Mouse (Mus musculus) C2C12 (cell line): Measurements from ENCODE around the gene Tiam2. TPM values are rescaled to one million over a fixed set of nuclear protein-coding genes. Genes with fewer than 3 reads are reported as not detected.

Experiments
- H3K27me3 ChIP-seq: one replicate; pipeline ENCODE4 v1.6.1; 2011; ENCODE audit not compliant: control insufficient read depth, insufficient read depth, insufficient read length
- H3K36me3 ChIP-seq: one replicate; pipeline ENCODE4 v1.6.1; 2011; ENCODE audit not compliant: control insufficient read depth, insufficient read depth
- H3K4me3 ChIP-seq: one replicate; pipeline ENCODE4 v1.5.1; 2011; ENCODE audit warnings: mild to moderate bottlenecking, control low read depth; ENCODE audit not compliant: poor library complexity, insufficient read depth, severe bottlenecking
- H3K79me2 ChIP-seq: one replicate; pipeline ENCODE4 v1.6.1; 2011; ENCODE audit not compliant: control insufficient read depth, insufficient read depth
- H3K79me3 ChIP-seq: one replicate; pipeline ENCODE4 v1.6.1; 2011; ENCODE audit warnings: low read depth, control low read depth
- H3ac ChIP-seq: one replicate; pipeline ENCODE3; 2011; ENCODE audit warnings: low read depth; ENCODE audit not compliant: control insufficient read depth, insufficient read length
- CEBPB ChIP-seq: IDR thresholded peaks from one replicate; pipeline ENCODE4 v1.6.1; 2011; ENCODE audit warnings: low read depth, mild to moderate bottlenecking, control low read depth, moderate library complexity
- CTCF ChIP-seq: IDR thresholded peaks from one replicate; pipeline ENCODE4 v1.5.1; 2011; ENCODE audit not compliant: control insufficient read depth, insufficient read depth, insufficient read length
- FOSL1 ChIP-seq: IDR thresholded peaks from one replicate; pipeline ENCODE4 v1.8.0; 2011; ENCODE audit warnings: mild to moderate bottlenecking, low read length; ENCODE audit not compliant: poor library complexity, insufficient read depth, severe bottlenecking
- MAX ChIP-seq: IDR thresholded peaks from one replicate; pipeline ENCODE4 v1.6.1; 2011; ENCODE audit warnings: mild to moderate bottlenecking, control low read depth
- MYOD1 ChIP-seq: IDR thresholded peaks from one replicate; pipeline ENCODE4 v1.6.1; 2011; ENCODE audit warnings: low read depth; ENCODE audit not compliant: control insufficient read depth, insufficient read length
- MYOG ChIP-seq: IDR thresholded peaks from one replicate; pipeline ENCODE4 v1.6.1; 2011; ENCODE audit not compliant: control insufficient read depth, insufficient read length; ENCODE audit errors: extremely low read depth
- USF1 ChIP-seq: IDR thresholded peaks from one replicate; pipeline ENCODE4 v1.6.1; 2011; ENCODE audit warnings: low read depth, mild to moderate bottlenecking, control low read depth, moderate library complexity
- polyA plus RNA-seq: library from polyadenylated mRNA; unstranded; fragments of >200 nt; fragmentation: generic; extraction: Trizol; gene quantifications from one replicate; pipeline ENCODE4 v1.2.1, GENCODE M21; 2012; ENCODE audit warnings: missing spikeins

The Tiam2 gene
- polyA plus RNA-seq, 1 experiment, result 28.3 TPM

- Histone ChIP-seq H3K79me3 (peaks cover 75% of the 10 kb centered on the region), H3K79me2 (peaks cover 99% of the 10 kb centered on the region), H3K27me3 (no peaks in the 10 kb centered on the region), H3K4me3 (no peak overlapping the region), H3ac (no peak overlapping the region), H3K36me3 (no peaks in the 10 kb centered on the region)
- TF ChIP-seq USF1, result no peak
- TF ChIP-seq CTCF, result no peak
- TF ChIP-seq MYOG, result no peak
- TF ChIP-seq MAX, result no peak
- no peak for TF ChIP-seq MYOD1
- TF ChIP-seq CEBPB, result no peak
- no peak for TF ChIP-seq FOSL1
These were observed 79.1 kb downstream of the Tiam2 start for GRCm38 (mm10) chr17:3405350-3406073.

- Histone ChIP-seq H3K79me3 (peaks cover 67% of the 10 kb centered on the region), H3K4me3 (no peak overlapping the region), H3ac (no peak overlapping the region), H3K36me3 (no peaks in the 10 kb centered on the region), H3K27me3 (no peaks in the 10 kb centered on the region), H3K79me2 (peaks cover 99% of the 10 kb centered on the region)
- TF ChIP-seq USF1 (no peak), FOSL1 (no peak), CTCF (no peak), MAX (no peak), MYOD1 (no peak), MYOG (no peak), CEBPB (no peak)
These were observed 80.7 kb downstream of the Tiam2 start for GRCm38 (mm10) chr17:3407051-3407450.

GRCm38 (mm10) chr17:3410307-3410706, 83.9 kb downstream of the Tiam2 start:
- TF ChIP-seq USF1 (no peak), MAX (no peak), CTCF (no peak), FOSL1 (no peak), CEBPB (no peak)
- no peak overlapping the region for H3ac ChIP-seq
- H3K79me2 ChIP-seq, result peaks cover 84% of the 10 kb centered on the region
- H3K4me3 ChIP-seq, result no peak overlapping the region
- peaks cover 26% of the 10 kb centered on the region for H3K36me3 ChIP-seq
- H3K27me3 ChIP-seq, result no peaks in the 10 kb centered on the region
- H3K79me3 ChIP-seq, result peaks cover 59% of the 10 kb centered on the region

- Histone ChIP-seq H3K27me3 (no peaks in the 10 kb centered on the region), H3K4me3 (no peak overlapping the region), H3ac (no peak overlapping the region), H3K36me3 (peaks cover 39% of the 10 kb centered on the region), H3K79me3 (peaks cover 39% of the 10 kb centered on the region), H3K79me2 (peaks cover 80% of the 10 kb centered on the region)
- TF ChIP-seq MAX, result no peak
- TF ChIP-seq FOSL1, result no peak
- TF ChIP-seq CEBPB, result no peak
- TF ChIP-seq CTCF, result no peak
- TF ChIP-seq MYOG, result no peak
- no peak for TF ChIP-seq USF1
- TF ChIP-seq MYOD1, result no peak
These were observed 86.4 kb downstream of the Tiam2 start for GRCm38 (mm10) chr17:3412771-3413170.

GRCm38 (mm10) chr17:3415580-3415979, 89.2 kb downstream of the Tiam2 start:
- Histone ChIP-seq H3K27me3 (no peaks in the 10 kb centered on the region), H3ac (no peak overlapping the region), H3K79me2 (peaks cover 64% of the 10 kb centered on the region), H3K79me3 (peaks cover 25% of the 10 kb centered on the region), H3K36me3 (peaks cover 41% of the 10 kb centered on the region), H3K4me3 (no peak overlapping the region)
- TF ChIP-seq MYOD1 (no peak), CEBPB (no peak), FOSL1 (no peak), USF1 (no peak), MYOG (no peak), MAX (no peak), CTCF (no peak)

GRCm38 (mm10) chr17:3416401-3416800, 90.0 kb downstream of the Tiam2 start:
- Histone ChIP-seq H3K36me3 (peaks cover 49% of the 10 kb centered on the region), H3K79me2 (peaks cover 64% of the 10 kb centered on the region), H3K27me3 (no peaks in the 10 kb centered on the region), H3K4me3 (no peak overlapping the region), H3K79me3 (peaks cover 31% of the 10 kb centered on the region), H3ac (no peak overlapping the region)
- TF ChIP-seq FOSL1 (no peak), CTCF (no peak), USF1 (no peak), MAX (no peak), MYOG (no peak), CEBPB (no peak), MYOD1 (no peak)
